Mouse (Mus musculus): Measurements from ENCODE around the gene Slc9a6.

GRCm38 (mm10) chrX:56572465-56572864, 37.1 kb upstream of the Slc9a6 start:
- TF ChIP-seq POLR2A (IDR thresholded peaks at IDR 0.05; ENCODE audit: insufficient read length, low read depth) (no peak), MYOD1 (IDR thresholded peaks at IDR 0.05; ENCODE audit: control insufficient read depth in 1 of 3, insufficient read length in 2 of 3, low read depth in 2 of 3) (no peak), TCF12 (IDR thresholded peaks at IDR 0.05; ENCODE audit: insufficient read depth, poor library complexity, severe bottlenecking) (no peak), E2F4 (IDR thresholded peaks at IDR 0.05; ENCODE audit: insufficient read depth) (no peak)

Data from myocyte (in vitro differentiated cells).